Mouse (Mus musculus) embryonic fibroblast, embryonic 13.5 days (primary cell): ENCODE measurements at regions not wholly inside any gene's neighbourhood (a gene's known extent, or its start where the extent isn't known, plus 50 kb on each side); places are given as distances from the start of the nearest gene placed in this dataset.

Experiments
- H3K27ac ChIP-seq: 2 replicates; pipeline ENCODE4 v1.5.1; 2012; ENCODE audit warnings: low read length, control low read depth, inconsistent platforms; ENCODE audit not compliant: insufficient read depth
- H3K4me1 ChIP-seq: 2 replicates; pipeline ENCODE4 v1.6.1; 2011; ENCODE audit warnings: low read length; ENCODE audit not compliant: control insufficient read depth, insufficient read depth
- H3K4me3 ChIP-seq: 2 replicates; pipeline ENCODE4 v1.5.1; 2011; ENCODE audit warnings: mild to moderate bottlenecking, control low read depth, low read length; ENCODE audit not compliant: insufficient read depth
- CTCF ChIP-seq: IDR thresholded peaks from 2 replicates; pipeline ENCODE4 v1.5.1; 2011; ENCODE audit warnings: mild to moderate bottlenecking, control low read depth, low read length, moderate library complexity, borderline replicate concordance; ENCODE audit not compliant: insufficient read depth
- POLR2A ChIP-seq: IDR thresholded peaks from 2 replicates; pipeline ENCODE4 v1.6.1; 2011; ENCODE audit warnings: low read depth, mild to moderate bottlenecking, control low read depth, low read length, moderate library complexity

DNA sequence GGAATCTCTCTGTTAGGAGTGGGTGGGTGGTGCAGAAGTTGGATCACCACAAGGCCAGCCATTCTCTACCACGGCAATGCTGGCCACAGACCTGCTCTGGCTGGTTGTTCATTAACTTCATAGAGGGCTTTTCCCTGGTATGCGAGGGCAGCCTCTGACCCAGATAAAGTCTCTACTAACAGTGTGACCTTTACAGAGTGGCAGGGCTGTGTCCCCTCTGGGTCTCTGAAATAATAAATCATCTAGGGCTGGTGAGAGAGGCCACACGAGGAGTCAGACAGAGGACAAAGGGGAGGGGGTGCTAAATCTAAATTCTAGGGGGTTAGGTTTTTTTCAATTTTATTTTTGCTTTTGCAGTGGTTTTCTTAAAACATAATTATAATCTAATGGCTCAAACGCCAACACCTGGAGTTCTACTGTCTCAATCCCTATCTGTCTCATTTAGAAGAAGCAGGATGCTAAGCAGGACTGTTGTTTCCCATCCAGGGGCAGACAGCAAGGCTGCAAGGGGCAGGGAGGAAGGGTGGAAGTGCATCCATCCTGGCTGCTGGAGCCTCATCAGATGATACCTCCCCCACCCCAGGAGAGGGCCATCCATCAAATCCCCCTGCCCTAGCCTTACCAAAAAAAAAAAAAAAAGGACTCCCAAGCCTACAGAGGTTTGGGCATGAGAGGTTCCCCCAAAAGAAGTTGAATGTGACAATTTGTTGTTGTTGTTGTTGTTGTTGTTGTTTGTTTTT is 99.6 kb upstream of the Stx16 start:
- Histone ChIP-seq H3K4me3 (no peak overlapping the region), H3K4me1 (peaks cover 4% of the 10 kb centered on the region; the same call in 1 of the 2 replicates), H3K27ac (no peak overlapping the region)
- TF ChIP-seq POLR2A (no peak), CTCF (no peak)

GRCm38 (mm10) chr2:173977236-173978053 is 98.7 kb upstream of the Stx16 start:
- Histone ChIP-seq H3K27ac (no peak overlapping the region), H3K4me3 (no peak overlapping the region), H3K4me1 (peaks cover 4% of the 10 kb centered on the region; the same call in 1 of the 2 replicates)
- no peak for TF ChIP-seq POLR2A
- TF ChIP-seq CTCF: no peak

DNA sequence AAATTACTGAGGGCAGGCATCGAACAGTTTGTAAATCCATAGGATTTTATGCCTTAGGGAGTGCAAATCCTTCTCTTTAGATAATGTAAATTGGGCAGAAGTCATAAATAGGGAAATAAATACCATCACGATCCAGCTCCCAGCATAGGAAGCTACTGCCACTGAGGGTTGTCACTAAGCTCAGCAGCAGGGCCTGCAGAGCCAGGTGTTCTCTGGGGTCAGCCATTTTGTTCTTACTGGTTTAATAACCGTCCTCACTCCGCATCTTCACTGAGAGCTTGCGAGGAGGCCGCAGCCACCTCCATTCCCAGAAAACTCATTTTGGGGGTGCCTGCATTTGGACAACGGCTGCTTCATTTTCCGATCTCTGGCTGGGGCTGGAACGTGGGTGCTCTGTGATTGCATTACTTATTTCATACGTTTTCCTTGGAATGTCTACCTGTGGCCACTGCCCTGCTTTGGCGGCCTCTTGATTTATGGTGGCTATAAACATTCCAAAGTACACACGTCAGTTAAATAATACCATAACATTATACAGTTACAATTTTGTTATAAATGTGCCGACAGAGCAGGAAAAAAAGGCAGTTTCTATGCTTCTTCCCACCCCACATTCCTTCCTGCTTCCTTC is 97.9 kb upstream of the Stx16 start:
- H3K4me3 ChIP-seq: no peak overlapping the region
- no peak overlapping the region for H3K27ac ChIP-seq

DNA sequence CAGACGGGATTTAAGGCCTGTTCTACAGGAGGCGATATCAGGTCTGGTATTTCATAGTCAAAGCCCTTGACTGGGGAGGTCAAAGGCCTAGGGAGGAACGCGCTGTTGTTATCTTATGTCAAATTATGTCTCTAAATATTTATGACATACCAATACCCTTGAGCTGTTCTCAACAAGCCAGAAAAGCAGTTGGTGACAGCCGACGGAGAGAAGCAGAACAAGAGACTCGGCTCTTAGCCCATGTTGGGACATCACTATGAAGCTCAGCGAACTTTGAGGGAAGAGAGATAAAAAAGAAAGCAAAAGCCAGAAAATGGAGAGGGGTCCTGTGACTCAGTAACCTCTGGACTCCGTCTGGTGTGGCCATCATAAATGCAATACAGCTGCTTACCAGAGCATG is 95.1 kb upstream of the Stx16 start:
- Histone ChIP-seq H3K4me1 (peaks cover 4% of the 10 kb centered on the region; the same call in 1 of the 2 replicates), H3K27ac (no peak overlapping the region), H3K4me3 (no peak overlapping the region)
- TF ChIP-seq CTCF: no peak
- TF ChIP-seq POLR2A: no peak

More for the DNA sequence above, 97.9 kb upstream of the Stx16 start:
- peaks cover 4% of the 10 kb centered on the region; the same call in 1 of the 2 replicates for H3K4me1 ChIP-seq
- TF ChIP-seq CTCF (no peak), POLR2A (no peak)

DNA sequence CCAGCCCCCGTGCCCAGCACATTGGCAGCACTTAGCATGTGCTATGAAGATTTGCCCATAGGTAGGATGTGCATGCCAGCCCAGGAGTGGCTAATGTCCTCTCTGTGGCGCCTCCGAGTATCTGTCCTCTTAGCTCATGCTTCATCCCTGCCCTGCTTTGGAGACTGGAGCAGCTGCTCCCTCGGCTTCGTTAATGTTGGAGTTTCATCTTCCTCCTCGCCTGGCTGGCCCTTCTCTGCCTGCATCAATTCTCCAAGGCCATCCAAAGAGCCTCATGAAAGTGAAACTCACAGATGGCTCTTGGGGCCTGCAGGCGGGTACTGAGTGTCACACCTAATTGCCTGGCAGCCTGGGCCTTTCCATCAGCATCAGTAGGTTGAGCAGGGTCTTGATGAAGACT is 88.6 kb upstream of the Stx16 start:
- no peak overlapping the region for H3K4me3 ChIP-seq
- TF ChIP-seq POLR2A: no peak
- TF ChIP-seq CTCF: no peak
- no peak overlapping the region for H3K27ac ChIP-seq
- H3K4me1 ChIP-seq: 0 out of 2 replicates have a peak, but pooled peaks cover 2% of the 10 kb centered on the region

GRCm38 (mm10) chr2:173987921-173988320 is 88.2 kb upstream of the Stx16 start:
- H3K4me1 ChIP-seq: 0 out of 2 replicates have a peak, but pooled peaks cover 4% of the 10 kb centered on the region

GRCm38 (mm10) chr2:173988641-173989336 is 87.3 kb upstream of the Stx16 start:
- Histone ChIP-seq H3K4me3 (no peak overlapping the region), H3K27ac (no peak overlapping the region), H3K4me1 (0 out of 2 replicates have a peak, but pooled peaks cover 9% of the 10 kb centered on the region)
- TF ChIP-seq POLR2A (no peak), CTCF (no peak)

More at GRCm38 (mm10) chr2:173987921-173988320, 88.2 kb upstream of the Stx16 start:
- H3K4me3 ChIP-seq: no peak overlapping the region
- TF ChIP-seq POLR2A: no peak
- no peak for TF ChIP-seq CTCF
- H3K27ac ChIP-seq: no peak overlapping the region

GRCm38 (mm10) chr2:173990664-173991063 is 85.4 kb upstream of the Stx16 start:
- Histone ChIP-seq H3K4me1 (0 out of 2 replicates have a peak, but pooled peaks cover 9% of the 10 kb centered on the region), H3K27ac (no peak overlapping the region), H3K4me3 (no peak overlapping the region)
- TF ChIP-seq CTCF: no peak
- TF ChIP-seq POLR2A: no peak

DNA sequence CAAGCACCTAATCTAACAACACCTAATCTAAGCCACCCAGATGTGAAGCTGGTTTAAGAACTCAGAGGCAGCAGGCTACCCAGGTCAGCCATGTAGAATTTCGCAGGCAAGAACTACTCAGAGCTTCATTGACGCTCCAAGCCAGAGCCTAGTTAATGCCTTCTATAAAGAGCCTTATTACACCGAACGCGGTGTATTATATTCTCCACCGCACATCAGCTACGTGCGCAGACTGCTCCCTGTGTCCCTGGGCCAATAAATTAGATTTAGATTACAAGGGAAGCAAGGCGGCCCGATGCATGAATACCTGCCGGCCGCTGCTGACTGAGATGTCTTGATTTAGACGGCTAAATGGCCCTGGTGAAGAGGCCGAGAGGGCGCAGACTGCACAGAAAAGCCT is 84.7 kb upstream of the Stx16 start:
- H3K27ac ChIP-seq: no peak overlapping the region
- no peak overlapping the region for H3K4me3 ChIP-seq
- 0 out of 2 replicates have a peak, but pooled peaks cover 9% of the 10 kb centered on the region for H3K4me1 ChIP-seq
- TF ChIP-seq CTCF (no peak), POLR2A (no peak)

- Histone ChIP-seq H3K4me3 (no peak overlapping the region), H3K27ac (no peak overlapping the region), H3K4me1 (0 out of 2 replicates have a peak, but pooled peaks cover 9% of the 10 kb centered on the region)
- TF ChIP-seq CTCF: no peak
- TF ChIP-seq POLR2A: no peak
These were observed 84.1 kb upstream of the Stx16 start for GRCm38 (mm10) chr2:173992041-173992440.
